Mouse (Mus musculus) embryonic facial prominence, embryonic 14.5 days (tissue): ENCODE data around the gene Hid1. TPM values are rescaled to one million over a fixed set of nuclear protein-coding genes. Genes with fewer than 3 reads are reported as not detected.
"Not testable (repeated sequence)": the region's sequence is repeated elsewhere in the genome, so short reads cannot be mapped to it uniquely, and the experiment has no call there.

Source experiments
- ATAC-seq: fragments of 200-750 bp; cut with Nextera tagmentation; 2 replicates; pipeline ENCODE4 v1.8.0; 2017; ENCODE audit warnings: low read depth, moderate number of reproducible peaks, moderate TSS enrichment
- DNase-seq: peaks from one replicate; pipeline ENCODE4 v3.0.0-alpha.2; 2015; ENCODE audit warnings: low spot score
- H3K27ac ChIP-seq: fragments of 300-500 bp; sonication (generic); replicated peaks from 2 replicates; pipeline ENCODE4 v1.5.1; 2014; ENCODE audit warnings: low read depth, mild to moderate bottlenecking, low read length, moderate library complexity
- H3K27me3 ChIP-seq: fragments of 300-500 bp; sonication (generic); replicated peaks from 2 replicates; pipeline ENCODE4 v1.6.1; 2014; ENCODE audit warnings: low read length; ENCODE audit not compliant: control insufficient read depth, insufficient read depth
- H3K36me3 ChIP-seq: fragments of 300-500 bp; sonication (generic); 2 replicates; pipeline ENCODE4 v1.6.1; 2014; ENCODE audit warnings: low read length, mixed read lengths; ENCODE audit not compliant: control insufficient read depth, insufficient read depth
- H3K4me1 ChIP-seq: fragments of 300-500 bp; sonication (generic); 2 replicates; pipeline ENCODE4 v1.6.1; 2014; ENCODE audit warnings: antibody characterized with exemption, low read length; ENCODE audit not compliant: control insufficient read depth, insufficient read depth
- H3K4me2 ChIP-seq: fragments of 300-500 bp; sonication (generic); 2 replicates; pipeline ENCODE4 v1.6.1; 2014; ENCODE audit warnings: low read depth, mild to moderate bottlenecking, low read length, moderate library complexity, mixed read lengths
- H3K4me3 ChIP-seq: fragments of 300-500 bp; sonication (generic); 2 replicates; pipeline ENCODE4 v1.5.1; 2014; ENCODE audit warnings: low read depth, mild to moderate bottlenecking, low read length
- H3K9ac ChIP-seq: fragments of 300-500 bp; sonication (generic); 2 replicates; pipeline ENCODE4 v1.6.1; 2014; ENCODE audit warnings: low read depth, mild to moderate bottlenecking, low read length, moderate library complexity, mixed read lengths
- H3K9me3 ChIP-seq: fragments of 300-500 bp; sonication (generic); 2 replicates; pipeline ENCODE4 v1.6.1; 2016; ENCODE audit warnings: low read length; ENCODE audit not compliant: control insufficient read depth
- WGBS: fragments of 180-500 bp; shearing (Covaris S2); extraction: QIAGEN DNeasy Blood & Tissue Kit; methylation state at CpG from one replicate; pipeline ENCODE4 v1.1.7; 2014; 5-methylcytosine and 5-hydroxymethylcytosine counted together
- polyA plus RNA-seq: library from polyadenylated mRNA; unstranded; fragments of >200 nt; fragmentation: Nextera tagmentation; extraction: Ambion mirVana; gene quantifications from 2 replicates; pipeline ENCODE4 v1.2.1, GENCODE M21; 2014

Hid1 gene
- polyA plus RNA-seq, 1 experiment from 2014 or later: 10.3 TPM

DNA sequence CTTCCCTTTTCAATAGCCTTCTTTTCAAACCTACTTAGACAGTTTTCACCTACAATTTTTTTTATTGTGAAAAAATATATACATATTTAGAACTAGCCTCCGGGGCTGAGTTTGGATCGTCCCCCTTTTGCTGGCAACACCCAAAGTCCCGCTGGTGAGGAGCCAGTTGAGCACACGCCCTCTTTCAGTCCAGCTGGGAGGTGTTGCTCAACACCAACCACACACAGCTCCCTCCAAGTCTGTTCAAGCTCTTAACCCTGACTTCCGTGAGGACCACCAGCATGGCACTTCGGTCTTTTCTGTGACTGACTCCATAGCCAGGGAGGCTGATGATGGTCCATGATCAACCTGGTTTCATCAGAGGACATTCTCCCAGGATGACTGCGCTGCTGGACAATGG is 30.5 kb upstream of the Hid1 start:
- WGBS: 80% methylated on average over 7 of the region's 7 CpGs
- Histone ChIP-seq H3K9ac (no peak overlapping the region), H3K4me1 (no peaks in the 10 kb centered on the region), H3K27ac (no peak overlapping the region), H3K4me3 (no peak overlapping the region), H3K9me3 (no peaks in the 10 kb centered on the region), H3K36me3 (peaks cover 32% of the 10 kb centered on the region), H3K4me2 (no peak overlapping the region), H3K27me3 (no peaks in the 10 kb centered on the region)
- DNase-seq (no peak), ATAC-seq (no peak)

DNA sequence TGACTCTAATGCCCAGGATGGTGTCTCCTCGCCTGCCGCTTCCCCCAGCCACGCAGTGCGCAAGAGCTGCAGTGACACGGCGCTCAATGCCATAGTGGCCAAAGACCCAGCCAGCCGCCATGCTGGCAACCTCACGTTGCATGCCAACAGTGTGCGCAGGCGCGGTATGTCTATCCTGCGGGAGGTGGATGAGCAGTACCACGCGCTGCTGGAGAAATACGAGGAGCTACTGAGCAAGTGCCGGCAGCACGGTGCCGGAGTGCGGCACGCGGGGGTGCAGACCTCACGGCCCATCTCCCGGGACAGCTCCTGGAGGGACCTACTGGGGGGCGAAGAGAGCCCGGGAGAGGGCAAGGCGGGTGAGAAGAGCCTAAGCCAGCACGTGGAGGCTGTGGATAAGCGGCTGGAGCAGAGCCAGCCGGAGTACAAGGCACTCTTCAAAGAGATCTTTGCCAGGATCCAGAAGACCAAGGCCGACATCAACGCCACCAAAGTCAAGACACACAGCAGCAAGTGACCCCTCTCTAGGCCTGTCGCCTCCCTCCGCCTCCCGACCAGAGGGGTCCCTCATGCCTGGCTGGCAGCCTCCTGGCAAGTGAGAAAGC is 26.3 kb upstream of the Hid1 start:
- Histone ChIP-seq H3K27me3 (no peaks in the 10 kb centered on the region), H3K9me3 (no peaks in the 10 kb centered on the region), H3K36me3 (peaks cover 61% of the 10 kb centered on the region), H3K4me2 (no peak overlapping the region), H3K27ac (no peak overlapping the region), H3K4me1 (no peaks in the 10 kb centered on the region), H3K9ac (no peak overlapping the region), H3K4me3 (no peak overlapping the region)
- 78% methylated on average over 34 of the region's 34 CpGs for WGBS
- ATAC-seq: peak; percentile 45; the same call in 1 of the 2 replicates
- no peak for DNase-seq

DNA sequence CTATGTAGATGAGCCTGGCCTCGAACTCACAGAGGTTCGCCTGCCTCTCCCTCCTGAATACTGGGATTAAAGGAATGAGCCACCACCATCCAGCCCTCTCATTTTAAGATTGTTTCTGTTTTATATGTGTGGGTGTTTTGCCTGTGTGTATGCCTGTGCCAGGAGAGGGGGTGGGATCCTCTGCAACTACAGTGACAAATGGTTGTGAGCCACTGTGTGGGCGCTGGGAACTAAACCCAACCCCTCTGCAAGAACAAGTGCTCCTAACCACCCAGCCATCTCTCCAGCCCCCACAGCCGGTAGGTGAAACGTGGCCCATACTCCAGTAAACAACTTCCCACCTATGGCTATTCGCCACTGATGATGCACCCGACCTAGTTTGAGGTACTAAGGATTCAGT is 23.8 kb upstream of the Hid1 start:
- Histone ChIP-seq H3K9ac (no peak overlapping the region), H3K27ac (no peak overlapping the region), H3K36me3 (peaks cover 59% of the 10 kb centered on the region), H3K4me1 (no peaks in the 10 kb centered on the region), H3K9me3 (no peaks in the 10 kb centered on the region), H3K4me2 (no peak overlapping the region), H3K4me3 (no peak overlapping the region), H3K27me3 (no peaks in the 10 kb centered on the region)
- ATAC-seq (no peak), DNase-seq (no peak)
- WGBS: 91% methylated on average over 7 of the region's 7 CpGs

DNA sequence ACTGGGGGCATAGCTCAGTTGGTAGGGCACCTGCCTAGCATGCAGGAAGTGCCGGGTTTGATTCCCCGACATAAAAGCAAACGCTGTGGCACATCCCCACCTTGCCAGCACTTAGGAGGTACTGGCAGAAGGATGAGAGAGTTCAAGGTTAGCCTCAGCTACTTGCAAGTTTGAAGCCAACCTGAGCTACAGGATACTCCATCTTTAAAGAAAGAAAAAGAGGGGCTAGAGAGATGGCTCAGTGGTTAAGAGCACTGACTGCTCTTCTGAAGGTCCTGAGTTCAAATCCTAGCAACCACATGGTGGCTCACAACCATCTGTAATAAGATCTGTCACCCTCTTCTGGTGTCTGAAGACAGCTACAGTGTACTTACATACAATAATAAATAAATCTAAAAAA is 19.3 kb upstream of the Hid1 start:
- not testable (repeated sequence) for H3K9ac ChIP-seq, H3K27ac ChIP-seq, DNase-seq, H3K9me3 ChIP-seq, ATAC-seq, H3K27me3 ChIP-seq, H3K4me2 ChIP-seq, H3K4me3 ChIP-seq
- H3K4me1 ChIP-seq: peaks cover 26% of the 10 kb centered on the region
- WGBS: 84% methylated on average over 3 of the region's 3 CpGs
- peaks cover 19% of the 10 kb centered on the region for H3K36me3 ChIP-seq

DNA sequence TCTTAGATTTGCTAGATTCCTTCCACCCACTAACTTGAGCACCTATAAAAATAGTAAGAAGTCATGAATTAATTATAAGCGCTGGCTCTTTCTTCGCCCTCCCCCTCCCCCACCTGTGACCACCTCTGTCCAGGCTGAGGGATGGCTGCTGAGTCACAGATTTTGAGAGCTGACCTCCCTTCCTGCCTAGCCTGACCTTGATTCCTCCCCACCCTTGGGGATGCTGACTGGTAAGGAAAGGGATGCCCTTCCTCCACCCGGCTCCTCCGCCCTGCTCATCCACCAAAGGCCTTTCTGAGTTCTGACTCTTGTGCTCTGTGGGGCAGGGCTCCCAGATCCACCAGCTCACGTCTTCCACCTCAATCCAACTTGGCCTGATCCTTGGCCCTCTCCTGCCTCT is 17.0 kb upstream of the Hid1 start:
- no peaks in the 10 kb centered on the region for H3K9me3 ChIP-seq
- DNase-seq: no peak
- H3K4me3 ChIP-seq: no peak overlapping the region
- H3K36me3 ChIP-seq: no peaks in the 10 kb centered on the region
- H3K4me2 ChIP-seq: peak overlapping the region; percentile 70
- no peaks in the 10 kb centered on the region for H3K27me3 ChIP-seq
- no peak overlapping the region for H3K9ac ChIP-seq
- H3K4me1 ChIP-seq: peaks cover 29% of the 10 kb centered on the region
- 64% methylated on average over 5 of the region's 5 CpGs for WGBS
- ATAC-seq: no peak
- 0 out of 2 replicates have a peak overlapping the region, but pooled peaks have one; percentile 44 for H3K27ac ChIP-seq

DNA sequence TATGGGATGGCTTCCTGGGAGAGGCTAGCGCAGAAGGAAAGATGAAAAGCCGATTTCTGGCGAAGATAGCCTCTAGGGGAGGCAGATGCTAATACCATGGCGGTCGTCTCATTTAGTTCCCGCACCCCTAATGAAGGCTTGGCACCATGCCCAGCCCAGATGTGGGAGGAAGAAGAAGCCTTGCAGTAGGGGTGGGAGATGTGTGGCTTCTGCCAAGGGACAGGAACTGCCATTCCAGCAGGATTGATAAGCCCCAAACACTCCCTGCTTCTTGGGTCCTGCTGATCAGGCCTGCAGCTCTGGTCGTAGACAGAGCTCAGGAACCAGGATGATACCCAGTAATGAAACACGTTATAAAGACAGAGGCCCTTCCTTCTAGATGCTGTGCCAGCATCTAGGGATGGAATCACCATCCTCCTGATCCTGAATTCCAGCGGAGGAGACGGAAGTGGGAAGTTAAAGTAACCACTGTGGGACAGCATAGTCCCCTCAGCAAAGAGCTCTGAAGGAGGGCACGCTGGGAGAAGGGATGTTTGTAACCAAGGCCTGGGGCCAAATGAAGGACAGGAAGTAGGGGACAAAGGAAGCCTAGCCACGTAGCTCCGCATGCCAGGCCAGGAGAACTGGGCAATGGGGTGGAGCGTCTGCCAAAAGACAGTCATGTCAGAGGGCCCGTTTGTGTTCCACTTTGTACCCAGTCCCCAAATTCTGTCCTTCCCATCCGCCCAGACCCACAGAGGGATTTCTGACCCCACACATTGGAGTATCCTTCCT is 16.3 kb upstream of the Hid1 start:
- Histone ChIP-seq H3K36me3 (no peaks in the 10 kb centered on the region), H3K4me1 (peaks cover 29% of the 10 kb centered on the region), H3K4me2 (peak overlapping the region; percentile 70), H3K27ac (peak overlapping the region; percentile 44; the same call in 1 of the 2 replicates), H3K9ac (no peak overlapping the region), H3K27me3 (no peaks in the 10 kb centered on the region), H3K4me3 (peak overlapping the region; percentile 4), H3K9me3 (no peaks in the 10 kb centered on the region)
- ATAC-seq (no peak), DNase-seq (peak; percentile 82)
- 27% methylated on average over 16 of the region's 16 CpGs for WGBS

DNA sequence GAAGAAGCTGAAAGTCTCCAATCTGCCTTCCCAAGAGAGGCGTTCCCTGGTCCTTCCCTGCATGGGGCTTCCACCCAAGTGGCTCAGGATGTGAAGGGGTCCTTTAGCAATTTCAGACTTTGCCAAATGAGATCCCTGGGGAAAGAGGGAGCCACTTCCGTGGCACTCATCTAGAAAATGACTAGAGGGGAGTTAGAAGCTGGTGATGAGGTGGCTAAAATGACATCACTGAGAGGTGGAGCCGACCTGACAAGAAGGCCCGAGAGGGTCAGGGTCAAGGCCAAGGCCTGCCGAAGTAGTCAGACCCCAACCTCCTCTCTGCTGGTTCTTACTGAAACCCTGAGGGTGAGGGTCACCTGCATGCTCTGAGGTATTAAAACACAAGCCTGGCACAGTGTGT is 15.3 kb upstream of the Hid1 start:
- DNase-seq: no peak
- H3K4me1 ChIP-seq: peaks cover 29% of the 10 kb centered on the region
- H3K4me3 ChIP-seq: peak overlapping the region; percentile 82
- H3K27ac ChIP-seq: no peak overlapping the region
- ATAC-seq: no peak
- H3K27me3 ChIP-seq: no peaks in the 10 kb centered on the region
- peak overlapping the region; percentile 70 for H3K4me2 ChIP-seq
- H3K9me3 ChIP-seq: no peaks in the 10 kb centered on the region
- WGBS: 13% methylated on average over 5 of the region's 5 CpGs
- H3K9ac ChIP-seq: peak overlapping the region; percentile 89
- H3K36me3 ChIP-seq: no peaks in the 10 kb centered on the region

DNA sequence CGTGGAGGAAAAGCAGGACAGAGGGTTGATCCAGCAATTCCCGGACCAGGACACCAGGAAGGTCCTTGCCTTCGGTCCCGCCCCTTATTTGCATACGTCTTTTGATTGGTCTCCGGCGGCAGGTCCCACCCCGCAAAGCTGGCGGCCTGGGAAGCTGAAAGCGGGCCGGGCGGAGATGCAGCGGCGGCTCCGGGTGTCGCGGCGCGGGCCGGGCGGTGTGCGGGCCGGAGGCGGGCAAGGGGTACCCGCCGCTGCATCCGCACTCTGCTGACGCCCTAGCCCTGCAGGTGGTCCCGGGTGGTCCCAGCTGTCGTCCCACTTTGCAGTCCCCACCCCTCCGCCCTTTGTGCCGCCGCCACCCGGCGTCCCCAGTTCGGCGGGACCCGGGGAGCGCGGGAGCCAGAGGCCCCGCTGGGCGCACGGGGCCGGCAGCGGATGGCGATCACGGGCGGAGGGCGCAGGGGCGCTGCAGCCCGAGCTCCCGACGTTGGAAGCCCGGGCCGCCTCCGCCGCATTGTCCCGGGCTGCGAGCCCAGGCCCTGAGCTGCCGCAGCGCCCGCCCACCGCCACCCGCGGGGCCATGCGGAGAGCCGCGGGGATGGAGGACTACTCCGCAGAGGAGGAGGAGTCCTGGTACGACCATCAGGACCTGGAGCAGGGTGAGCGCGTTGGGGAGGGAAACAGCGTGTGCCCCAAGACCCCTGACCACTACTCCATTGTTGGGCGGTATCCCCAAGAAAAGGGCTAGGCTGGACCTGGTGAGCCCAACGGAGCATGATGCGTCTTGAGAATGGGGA is 14.4 kb upstream of the Hid1 start, which contains the start of gene Cdr2l:
Cdr2l (plus strand) TSS at position 174 of the 797 bp plus-strand sequence.
- H3K36me3 ChIP-seq: no peaks in the 10 kb centered on the region
- peak within 1 kb of the TSS; percentile 86 for H3K27ac ChIP-seq
- DNase-seq (peak; percentile 97), ATAC-seq (peak; percentile 91)
- H3K4me1 ChIP-seq: peaks cover 29% of the 10 kb centered on the region
- H3K4me2 ChIP-seq: peak within 1 kb of the TSS; percentile 70
- H3K9me3 ChIP-seq: no peaks in the 10 kb centered on the region
- peak within 1 kb of the TSS; percentile 82 for H3K4me3 ChIP-seq
- under 1% methylated on average over 30 of the region's 76 CpGs for WGBS
- no peaks in the 10 kb centered on the region for H3K27me3 ChIP-seq
- H3K9ac ChIP-seq: peak within 1 kb of the TSS; percentile 89
